Mouse (Mus musculus): ENCODE results near the gene Gamt. TPM values are rescaled to one million over a fixed set of nuclear protein-coding genes. Genes with fewer than 3 reads are reported as not detected.

The Gamt gene
- total RNA-seq, 2 experiments from 2014 or later = 43.1 to 54.7 TPM

DNA sequence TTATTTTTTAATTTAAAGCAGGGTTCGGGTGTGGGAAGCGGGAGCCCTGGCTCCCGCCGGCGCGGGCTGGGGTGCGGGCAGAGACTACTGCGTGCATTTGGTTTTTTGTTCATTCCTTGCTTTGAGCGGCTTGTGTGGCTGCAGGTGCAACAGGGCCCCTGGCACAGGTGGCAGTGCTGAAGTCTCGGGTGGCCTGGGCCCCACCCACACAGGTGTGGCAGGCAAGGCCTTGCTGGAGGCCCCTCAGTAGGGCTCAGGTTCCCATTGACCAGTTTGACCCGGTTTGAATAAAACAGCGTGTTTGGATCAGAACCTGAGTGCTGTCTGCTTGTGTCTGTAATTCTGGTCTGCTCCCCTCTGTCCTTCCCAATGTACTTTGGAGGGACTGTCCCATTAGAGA, 27.3 kb upstream of the Gamt start:
- no peak for DNase-seq (ENCODE audit: extremely low spot score in 1 of 2, low spot score in 1 of 2)

DNA sequence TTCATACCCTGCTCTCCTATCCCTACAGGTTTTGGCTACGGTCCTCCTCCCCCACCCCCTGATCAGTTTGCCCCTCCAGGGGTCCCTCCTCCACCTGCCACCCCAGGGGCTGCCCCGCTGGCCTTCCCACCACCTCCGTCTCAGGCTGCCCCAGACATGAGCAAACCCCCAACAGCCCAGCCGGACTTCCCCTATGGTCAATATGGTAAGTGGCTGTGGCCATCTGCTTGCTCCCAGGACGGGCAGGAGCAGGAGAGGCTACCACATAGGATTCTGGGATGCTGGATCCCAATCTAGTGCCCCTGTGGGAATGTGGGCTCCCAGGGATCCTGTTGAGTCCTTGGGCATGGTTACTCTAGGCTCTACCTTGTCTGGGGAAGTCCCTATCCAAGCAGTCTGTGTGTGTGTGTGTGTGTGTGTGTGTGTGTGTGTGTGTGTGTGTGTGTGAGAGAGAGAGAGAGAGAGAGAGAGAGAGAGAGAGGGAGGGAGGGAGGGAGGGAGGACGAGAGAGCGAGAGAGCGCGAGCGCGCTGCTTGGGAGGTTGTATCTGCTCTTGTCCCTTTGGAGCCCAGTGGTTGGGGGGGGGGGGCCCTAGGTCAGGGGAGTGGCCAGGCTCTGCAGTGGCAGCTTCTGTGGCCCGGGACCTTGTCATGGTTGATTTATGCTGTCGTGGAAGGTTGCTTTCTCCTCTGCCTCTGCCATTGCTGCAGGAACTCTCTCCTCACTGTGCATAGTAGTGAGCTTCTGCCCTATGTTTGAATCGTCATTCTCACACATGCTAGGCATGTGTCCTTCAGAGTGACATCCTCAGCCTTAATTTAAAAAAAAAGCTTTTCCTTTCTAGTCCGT, 24.6 kb upstream of the Gamt start:
- DNase-seq (ENCODE audit: extremely low spot score in 1 of 2, low spot score in 1 of 2) = no peak

- DNase-seq (ENCODE audit: extremely low spot score in 1 of 2, low spot score in 1 of 2) = no peak
Measured at GRCm38 (mm10) chr10:80282481-80283441, 21.9 kb upstream of the Gamt start.

- DNase-seq (ENCODE audit: extremely low spot score in 1 of 2, low spot score in 1 of 2) = no peak
Measured at GRCm38 (mm10) chr10:80281921-80282371, 21.1 kb upstream of the Gamt start.

DNA sequence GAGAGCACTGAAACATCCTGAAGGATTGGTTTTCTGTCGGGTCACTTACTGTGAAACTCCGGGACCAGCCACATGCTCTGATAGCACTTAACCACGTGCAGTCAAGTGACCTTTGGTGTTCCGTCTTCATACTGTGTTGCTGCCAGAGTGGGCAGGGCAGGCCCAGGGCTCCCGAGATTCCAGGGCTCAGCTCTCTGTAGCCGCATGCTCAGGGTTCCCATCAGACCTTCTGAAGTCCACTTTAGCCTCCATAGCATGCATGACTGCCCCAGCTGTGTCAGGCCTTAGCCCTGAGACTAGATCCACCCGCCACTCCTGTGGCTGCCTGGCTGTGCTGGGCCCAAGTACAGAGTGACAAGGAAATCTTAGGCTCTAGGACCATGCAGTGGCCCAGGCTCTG, 20.5 kb upstream of the Gamt start:
- DNase-seq (ENCODE audit: extremely low spot score in 1 of 2, low spot score in 1 of 2) = no peak

GRCm38 (mm10) chr10:80279273-80279672, 18.5 kb upstream of the Gamt start:
- DNase-seq (ENCODE audit: extremely low spot score in 1 of 2, low spot score in 1 of 2) = no peak

DNA sequence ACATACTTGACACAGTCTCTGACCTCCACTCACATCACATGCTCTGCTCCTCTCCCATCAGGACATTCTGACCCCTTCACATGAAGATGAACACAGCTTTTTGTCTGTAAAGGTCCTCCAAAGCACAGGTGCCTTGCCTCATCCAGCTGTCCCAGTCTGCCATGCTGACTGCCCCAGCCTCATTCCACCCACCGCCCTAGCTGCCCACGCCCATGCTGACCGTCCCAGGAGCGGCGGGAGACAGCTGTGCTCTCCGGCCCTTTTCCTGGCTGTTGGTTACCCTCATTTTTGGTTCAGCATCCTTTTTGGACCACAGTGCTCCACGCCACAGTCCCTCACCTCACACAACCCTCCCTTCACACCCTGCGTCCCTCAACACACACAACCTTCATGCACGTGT, 17.6 kb upstream of the Gamt start:
- no peak for DNase-seq (ENCODE audit: extremely low spot score in 1 of 2, low spot score in 1 of 2)

DNA sequence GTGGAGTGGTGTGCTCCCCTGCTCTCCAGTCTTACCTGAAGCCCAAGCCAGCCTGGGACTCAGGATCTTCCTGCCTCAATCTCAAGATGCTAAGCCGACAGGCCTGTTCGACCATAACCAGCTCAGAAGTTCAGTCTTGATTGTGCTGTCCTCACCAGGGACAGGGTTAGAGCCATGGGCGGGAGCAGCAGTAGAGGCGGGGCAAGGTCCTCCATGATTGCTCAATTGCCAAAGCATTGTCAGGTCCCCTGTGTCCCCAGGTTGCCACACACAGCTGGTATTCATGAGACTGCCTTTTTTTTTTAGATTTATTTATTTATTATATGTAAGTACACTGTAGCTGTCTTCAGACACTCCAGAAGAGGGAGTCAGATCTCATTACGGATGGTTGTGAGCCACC, 15.4 kb upstream of the Gamt start:
- no peak for DNase-seq (ENCODE audit: extremely low spot score in 1 of 2, low spot score in 1 of 2)

- no peak for DNase-seq (ENCODE audit: extremely low spot score in 1 of 2, low spot score in 1 of 2)
Measured at GRCm38 (mm10) chr10:80273847-80274246, 13.0 kb upstream of the Gamt start.

GRCm38 (mm10) chr10:80271870-80272585, 11.2 kb upstream of the Gamt start:
- no peak for DNase-seq (ENCODE audit: extremely low spot score in 1 of 2, low spot score in 1 of 2)

- DNase-seq (ENCODE audit: extremely low spot score in 1 of 2, low spot score in 1 of 2) = no peak
Measured at GRCm38 (mm10) chr10:80271186-80271843, 10.5 kb upstream of the Gamt start.

- no peak for DNase-seq (ENCODE audit: extremely low spot score in 1 of 2, low spot score in 1 of 2)
Measured at GRCm38 (mm10) chr10:80270734-80271181, 9.9 kb upstream of the Gamt start.

GRCm38 (mm10) chr10:80270099-80270498, 9.3 kb upstream of the Gamt start:
- DNase-seq (ENCODE audit: extremely low spot score in 1 of 2, low spot score in 1 of 2) = no peak

GRCm38 (mm10) chr10:80265149-80265486, 4.3 kb upstream of the Gamt start:
- no peak for DNase-seq (ENCODE audit: extremely low spot score in 1 of 2, low spot score in 1 of 2)

GRCm38 (mm10) chr10:80264341-80265148, 3.7 kb upstream of the Gamt start:
- DNase-seq (ENCODE audit: extremely low spot score in 1 of 2, low spot score in 1 of 2) = peak; percentile 95 to 96

DNA sequence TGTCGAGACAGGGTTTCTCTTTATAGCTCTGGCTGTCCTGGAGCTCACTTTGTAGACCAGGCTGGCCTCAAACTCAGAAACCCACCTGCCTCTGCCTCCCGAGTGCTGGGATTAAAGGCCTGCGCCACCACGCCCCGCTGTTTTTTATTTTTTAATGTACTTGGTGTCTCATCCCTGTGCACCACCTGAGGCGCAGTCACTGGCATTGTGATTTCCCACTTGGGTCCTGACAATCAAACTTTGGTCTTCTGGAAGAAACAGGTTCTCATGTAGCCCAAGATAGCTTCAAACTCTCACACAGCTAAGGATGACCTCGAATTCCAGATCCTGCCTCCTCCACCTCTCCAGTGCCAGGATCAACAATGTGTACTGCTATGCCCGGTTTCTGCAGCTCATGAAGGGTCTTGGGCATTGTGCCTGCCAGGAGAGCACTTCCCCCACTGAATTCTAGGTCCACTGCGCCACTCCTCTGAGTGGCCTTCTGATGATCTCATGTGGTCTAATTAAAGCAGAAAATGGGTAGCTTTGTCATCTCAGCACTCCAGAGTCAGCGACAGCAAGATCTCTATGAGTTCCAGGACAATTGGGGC, 2.1 kb upstream of the Gamt start:
- no peak for DNase-seq (ENCODE audit: extremely low spot score in 1 of 2, low spot score in 1 of 2)

DNA sequence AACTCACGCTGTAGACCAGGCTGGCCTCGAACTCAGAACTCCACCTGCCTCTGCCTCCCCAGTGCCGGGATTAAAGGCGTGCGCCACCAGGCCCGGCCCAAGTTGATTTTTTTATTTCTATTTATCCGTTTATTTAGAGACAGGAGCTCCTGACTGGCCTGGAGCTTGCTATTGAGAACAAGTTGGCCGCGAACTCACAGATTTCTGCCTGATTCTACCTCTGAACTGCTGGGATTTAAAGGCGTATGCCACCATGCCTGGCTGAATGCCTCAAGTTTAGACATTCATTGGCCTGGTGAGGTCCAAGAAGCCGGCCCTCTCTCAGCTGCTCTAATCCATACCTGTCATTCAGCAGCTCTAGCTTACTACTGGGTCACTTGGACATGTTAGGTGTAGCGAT, 1.4 kb upstream of the Gamt start:
- DNase-seq (ENCODE audit: extremely low spot score in 1 of 2, low spot score in 1 of 2) = no peak

DNA sequence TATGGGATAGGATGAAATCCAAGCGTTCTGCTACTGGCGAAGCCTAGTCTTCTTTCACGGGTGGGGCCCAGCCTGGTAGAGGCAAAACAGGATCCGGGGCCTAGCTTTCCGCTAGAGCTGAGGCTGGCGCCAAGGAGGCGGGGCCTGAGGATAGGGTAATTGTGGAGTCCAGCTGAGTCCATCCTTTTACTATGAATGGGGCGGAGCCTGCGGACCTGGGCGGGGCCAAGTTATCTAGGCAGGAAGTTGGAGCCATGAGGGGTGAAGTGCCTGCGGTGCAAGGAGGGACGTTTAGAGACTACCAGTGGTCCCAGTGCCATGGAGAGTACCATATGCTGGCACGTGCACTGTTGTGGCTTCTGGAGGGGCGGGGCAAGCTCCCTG, 765 bp upstream of the Gamt start:
- peak; percentile 69 to 70 for DNase-seq (ENCODE audit: extremely low spot score in 1 of 2, low spot score in 1 of 2)

Measured in layer of hippocampus, postnatal 25 days (tissue).